Mouse (Mus musculus) limb, embryonic 13.5 days (tissue): Measurements from ENCODE around the gene Wwc2. TPM values are rescaled to one million over a fixed set of nuclear protein-coding genes. Genes with fewer than 3 reads are reported as not detected.
A peak's percentile ranks its signal among the peaks of the same experiment; 100 is the strongest.

Source experiments
- ATAC-seq: fragments of 200-750 bp; cut with Nextera tagmentation; 2 replicates; pipeline ENCODE4 v1.8.0; 2017; ENCODE audit warnings: low read depth, moderate number of reproducible peaks, moderate TSS enrichment; ENCODE audit not compliant: low FRiP score
- H3K27ac ChIP-seq: fragments of 300-500 bp; sonication (generic); 2 replicates; pipeline ENCODE4 v1.5.1; 2015; ENCODE audit warnings: inconsistent platforms, mild to moderate bottlenecking, moderate library complexity
- H3K27me3 ChIP-seq: fragments of 300-500 bp; sonication (generic); 2 replicates; pipeline ENCODE4 v1.6.1; 2015; ENCODE audit warnings: mild to moderate bottlenecking, inconsistent platforms
- H3K36me3 ChIP-seq: fragments of 300-500 bp; sonication (generic); 2 replicates; pipeline ENCODE4 v1.6.1; 2015; ENCODE audit warnings: inconsistent platforms, mild to moderate bottlenecking, moderate library complexity
- H3K4me1 ChIP-seq: fragments of 300-500 bp; sonication (generic); 2 replicates; pipeline ENCODE4 v1.6.1; 2015; ENCODE audit warnings: inconsistent platforms
- H3K4me2 ChIP-seq: fragments of 300-500 bp; sonication (generic); replicated peaks from 2 replicates; pipeline ENCODE4 v1.6.1; 2015; ENCODE audit warnings: inconsistent platforms, mild to moderate bottlenecking, moderate library complexity
- H3K4me3 ChIP-seq: fragments of 300-500 bp; sonication (generic); 2 replicates; pipeline ENCODE4 v1.5.1; 2015; ENCODE audit warnings: moderate library complexity, mild to moderate bottlenecking, inconsistent platforms
- H3K9ac ChIP-seq: fragments of 300-500 bp; sonication (generic); 2 replicates; pipeline ENCODE4 v1.6.1; 2015; ENCODE audit warnings: mild to moderate bottlenecking, inconsistent platforms
- H3K9me3 ChIP-seq: fragments of 300-500 bp; sonication (generic); 2 replicates; pipeline ENCODE4 v1.6.1; 2016; ENCODE audit warnings: inconsistent platforms
- WGBS: fragments of 180-500 bp; shearing (Covaris S2); methylation state at CpG from one replicate; pipeline ENCODE4 v1.1.7; 2015; 5-methylcytosine and 5-hydroxymethylcytosine counted together
- polyA plus RNA-seq: library from polyadenylated mRNA; unstranded; fragments of >200 nt; fragmentation: Nextera tagmentation; extraction: Ambion mirVana; gene quantifications from 2 replicates; pipeline ENCODE4 v1.2.1, GENCODE M21; 2015

Wwc2 gene
- polyA plus RNA-seq, 1 experiment from 2014 or later, result 12.2 TPM

DNA sequence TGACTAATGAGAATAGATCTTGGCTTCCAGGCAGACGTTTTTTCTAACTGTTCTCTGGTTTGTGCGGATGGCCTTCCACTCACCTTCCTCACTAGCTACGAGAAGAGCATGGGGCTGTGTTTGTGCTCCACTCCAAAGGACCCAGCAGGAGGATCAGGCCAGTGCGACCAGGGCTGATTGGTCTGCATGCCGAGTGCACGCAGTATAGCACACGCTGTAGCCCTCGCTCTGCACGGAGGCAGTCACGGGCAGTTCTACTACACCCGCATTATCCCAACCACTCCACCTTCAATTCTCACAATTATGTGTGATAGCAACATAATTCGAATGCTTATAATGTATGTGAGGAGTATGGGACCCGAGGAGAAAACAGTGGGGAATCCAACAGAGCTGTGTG, 99.9 kb downstream of the Wwc2 start:
- Histone ChIP-seq H3K36me3 (peaks cover 24% of the 10 kb centered on the region; the same call in 1 of the 2 replicates), H3K4me2 (no peak overlapping the region), H3K9me3 (no peaks in the 10 kb centered on the region), H3K27ac (no peak overlapping the region), H3K4me1 (peaks cover 31% of the 10 kb centered on the region), H3K27me3 (no peaks in the 10 kb centered on the region), H3K9ac (no peak overlapping the region), H3K4me3 (no peak overlapping the region)
- ATAC-seq, result no peak
- 78% methylated on average over 13 of the region's 13 CpGs for WGBS

DNA sequence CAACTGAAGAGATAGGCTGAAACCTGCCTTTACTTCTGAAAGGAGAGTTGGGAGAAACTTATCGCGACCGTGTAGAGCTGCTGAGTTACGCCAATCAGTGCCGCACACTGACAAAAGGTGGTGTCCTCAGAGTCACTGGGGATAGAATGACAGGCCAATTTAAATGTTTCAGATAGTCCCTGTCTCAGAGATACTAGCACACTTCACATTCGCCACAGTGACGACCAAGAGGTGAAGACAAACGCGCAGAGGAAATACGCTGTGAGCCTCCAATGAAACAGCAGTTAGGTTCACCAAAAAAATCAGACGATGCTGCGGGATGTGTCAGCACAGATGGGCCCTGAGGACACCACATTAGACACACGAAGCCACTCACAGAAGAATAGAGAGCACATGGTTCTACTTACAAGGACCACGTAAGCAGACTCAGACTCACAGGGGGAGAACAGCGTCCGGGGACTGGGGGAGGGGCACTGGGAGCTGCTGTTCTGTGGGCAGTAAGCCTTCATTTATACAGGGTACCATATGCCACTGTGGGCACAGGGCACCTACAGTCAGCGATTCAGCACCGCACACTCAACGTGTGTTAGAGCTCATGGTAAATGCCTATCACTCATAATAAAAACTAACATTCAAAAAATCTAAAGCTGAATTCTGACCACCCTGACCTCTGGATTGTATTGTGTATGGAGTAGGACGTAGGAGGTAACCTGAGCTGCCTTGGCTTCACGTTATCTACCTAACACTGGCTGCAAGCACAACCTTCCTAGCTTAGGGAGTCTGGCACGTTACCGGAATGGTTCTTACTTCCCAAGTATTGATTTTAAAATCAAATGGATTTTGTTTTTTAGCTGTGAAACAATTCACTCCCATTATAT, 100.5 kb downstream of the Wwc2 start:
- Histone ChIP-seq H3K4me2 (no peak overlapping the region), H3K9me3 (no peaks in the 10 kb centered on the region), H3K4me1 (peaks cover 31% of the 10 kb centered on the region), H3K4me3 (no peak overlapping the region), H3K36me3 (peaks cover 20% of the 10 kb centered on the region), H3K9ac (no peak overlapping the region), H3K27ac (no peak overlapping the region), H3K27me3 (no peaks in the 10 kb centered on the region)
- no peak for ATAC-seq
- 58% methylated on average over 23 of the region's 23 CpGs for WGBS

- H3K27ac ChIP-seq, result peak overlapping the region; percentile 39; the same call in 1 of the 2 replicates
These were observed 101.7 kb downstream of the Wwc2 start for GRCm38 (mm10) chr8:47888841-47889570.

DNA sequence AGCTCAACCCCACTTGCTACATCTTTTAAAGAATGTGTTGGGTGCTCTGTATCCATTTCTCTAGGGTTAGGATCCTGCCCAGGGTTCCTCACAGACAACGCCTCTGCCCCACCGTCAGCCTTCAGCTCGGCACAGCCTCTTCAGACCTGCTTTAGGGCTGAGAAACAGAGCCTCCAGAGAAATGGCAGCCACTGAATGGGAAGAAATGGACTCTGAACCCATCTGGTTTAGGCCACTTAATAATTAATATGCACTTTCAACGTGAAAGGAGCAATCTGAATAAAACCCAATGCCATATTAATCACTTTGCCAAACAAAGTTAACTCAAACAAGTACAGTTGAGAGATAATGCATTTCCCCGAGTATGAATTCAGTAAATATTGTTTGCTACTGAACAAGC, 106.4 kb downstream of the Wwc2 start:
- no peak for ATAC-seq
- no peak overlapping the region for H3K27ac ChIP-seq
- peaks cover 52% of the 10 kb centered on the region for H3K36me3 ChIP-seq
- no peak overlapping the region for H3K9ac ChIP-seq
- WGBS, result 86% methylated on average over 5 of the region's 5 CpGs
- peaks cover 8% of the 10 kb centered on the region for H3K4me1 ChIP-seq
- H3K4me3 ChIP-seq, result no peak overlapping the region
- H3K27me3 ChIP-seq, result no peaks in the 10 kb centered on the region
- no peak overlapping the region for H3K4me2 ChIP-seq
- H3K9me3 ChIP-seq, result no peaks in the 10 kb centered on the region

More at GRCm38 (mm10) chr8:47888841-47889570, 101.7 kb downstream of the Wwc2 start:
- Histone ChIP-seq H3K36me3 (peaks cover 21% of the 10 kb centered on the region), H3K4me3 (no peak overlapping the region), H3K27me3 (no peaks in the 10 kb centered on the region), H3K9ac (no peak overlapping the region), H3K4me1 (peaks cover 31% of the 10 kb centered on the region), H3K4me2 (no peak overlapping the region), H3K9me3 (no peaks in the 10 kb centered on the region)
- WGBS, result 34% methylated on average over 11 of the region's 11 CpGs
- no peak for ATAC-seq

- no peak for ATAC-seq
- H3K36me3 ChIP-seq, result peaks cover 55% of the 10 kb centered on the region
- WGBS, result 95% methylated on average over 8 of the region's 8 CpGs
These were observed 107.0 kb downstream of the Wwc2 start for GRCm38 (mm10) chr8:47883739-47884138.

GRCm38 (mm10) chr8:47878516-47878915, 112.2 kb downstream of the Wwc2 start:
- no peak overlapping the region for H3K4me2 ChIP-seq
- no peaks in the 10 kb centered on the region for H3K27me3 ChIP-seq
- no peak overlapping the region for H3K27ac ChIP-seq
- H3K4me1 ChIP-seq, result no peaks in the 10 kb centered on the region
- ATAC-seq, result no peak
- H3K36me3 ChIP-seq, result peaks cover 81% of the 10 kb centered on the region
- no peaks in the 10 kb centered on the region for H3K9me3 ChIP-seq
- H3K4me3 ChIP-seq, result no peak overlapping the region
- WGBS, result 72% methylated on average over 3 of the region's 3 CpGs
- H3K9ac ChIP-seq, result no peak overlapping the region

More at GRCm38 (mm10) chr8:47883739-47884138, 107.0 kb downstream of the Wwc2 start:
- Histone ChIP-seq H3K27ac (no peak overlapping the region), H3K4me3 (no peak overlapping the region), H3K4me2 (no peak overlapping the region), H3K9ac (no peak overlapping the region), H3K4me1 (peaks cover 3% of the 10 kb centered on the region), H3K27me3 (no peaks in the 10 kb centered on the region), H3K9me3 (no peaks in the 10 kb centered on the region)

DNA sequence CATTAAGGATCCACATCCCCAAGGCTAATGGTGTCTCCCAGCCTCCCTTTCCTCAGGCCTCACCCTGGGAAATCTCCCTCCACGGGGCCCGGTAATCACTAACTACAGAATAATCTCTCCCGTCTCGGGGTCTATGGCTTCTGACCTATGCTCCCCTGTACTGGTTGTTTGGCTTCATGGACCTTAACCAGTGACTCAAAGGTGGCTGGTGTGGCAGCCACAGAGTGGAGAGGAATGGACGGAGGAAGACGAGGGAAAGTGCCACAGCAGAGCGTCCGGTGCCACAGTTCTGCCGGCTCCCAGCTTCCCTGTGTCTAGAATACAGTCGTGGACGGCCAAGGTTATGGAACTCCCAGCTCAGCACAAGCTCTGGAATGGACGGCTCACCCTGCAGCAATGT, 114.9 kb downstream of the Wwc2 start:
- Histone ChIP-seq H3K4me2 (no peak overlapping the region), H3K4me1 (peaks cover 8% of the 10 kb centered on the region; the same call in 1 of the 2 replicates), H3K36me3 (peaks cover 67% of the 10 kb centered on the region), H3K27ac (no peak overlapping the region), H3K9me3 (no peaks in the 10 kb centered on the region), H3K27me3 (no peaks in the 10 kb centered on the region), H3K9ac (no peak overlapping the region), H3K4me3 (no peak overlapping the region)
- no peak for ATAC-seq
- WGBS, result 89% methylated on average over 12 of the region's 12 CpGs

DNA sequence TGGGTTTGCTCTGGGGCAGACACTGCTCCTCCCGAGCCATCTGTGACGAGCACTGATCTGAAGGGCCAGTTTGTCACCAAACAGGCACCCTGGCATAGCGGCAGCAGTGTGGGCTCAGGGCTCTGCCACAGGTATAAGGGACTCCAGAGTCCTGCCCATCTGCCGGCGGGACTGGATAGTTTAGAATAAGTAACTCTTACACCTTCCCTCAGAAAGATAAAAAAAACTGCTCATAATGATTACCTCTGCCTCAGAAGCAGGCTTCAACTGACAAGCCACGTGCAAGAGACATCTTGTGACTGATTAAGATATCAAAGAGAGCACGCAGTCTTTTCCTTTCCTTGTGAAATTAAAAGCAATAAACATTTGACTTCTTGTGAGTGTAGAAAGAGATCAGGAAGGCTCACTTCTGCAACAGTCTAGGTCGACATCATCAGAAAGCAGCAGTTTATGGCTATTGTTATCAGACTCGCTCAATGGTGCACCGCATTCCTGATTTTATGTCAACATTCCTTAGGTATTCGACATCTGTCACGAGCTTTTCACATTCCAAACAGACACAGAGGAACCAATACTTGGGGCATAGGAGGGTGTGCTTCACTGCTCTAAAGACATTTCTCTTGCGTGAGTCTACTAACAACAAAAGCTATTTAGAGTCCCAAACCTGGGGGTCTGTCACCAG, 116.1 kb downstream of the Wwc2 start:
- no peak overlapping the region for H3K9ac ChIP-seq
- no peaks in the 10 kb centered on the region for H3K9me3 ChIP-seq
- H3K4me2 ChIP-seq, result no peak overlapping the region
- ATAC-seq, result no peak
- no peak overlapping the region for H3K4me3 ChIP-seq
- H3K27me3 ChIP-seq, result no peaks in the 10 kb centered on the region
- peaks cover 8% of the 10 kb centered on the region; the same call in 1 of the 2 replicates for H3K4me1 ChIP-seq
- peaks cover 62% of the 10 kb centered on the region for H3K36me3 ChIP-seq
- H3K27ac ChIP-seq, result no peak overlapping the region
- 64% methylated on average over 13 of the region's 13 CpGs for WGBS

DNA sequence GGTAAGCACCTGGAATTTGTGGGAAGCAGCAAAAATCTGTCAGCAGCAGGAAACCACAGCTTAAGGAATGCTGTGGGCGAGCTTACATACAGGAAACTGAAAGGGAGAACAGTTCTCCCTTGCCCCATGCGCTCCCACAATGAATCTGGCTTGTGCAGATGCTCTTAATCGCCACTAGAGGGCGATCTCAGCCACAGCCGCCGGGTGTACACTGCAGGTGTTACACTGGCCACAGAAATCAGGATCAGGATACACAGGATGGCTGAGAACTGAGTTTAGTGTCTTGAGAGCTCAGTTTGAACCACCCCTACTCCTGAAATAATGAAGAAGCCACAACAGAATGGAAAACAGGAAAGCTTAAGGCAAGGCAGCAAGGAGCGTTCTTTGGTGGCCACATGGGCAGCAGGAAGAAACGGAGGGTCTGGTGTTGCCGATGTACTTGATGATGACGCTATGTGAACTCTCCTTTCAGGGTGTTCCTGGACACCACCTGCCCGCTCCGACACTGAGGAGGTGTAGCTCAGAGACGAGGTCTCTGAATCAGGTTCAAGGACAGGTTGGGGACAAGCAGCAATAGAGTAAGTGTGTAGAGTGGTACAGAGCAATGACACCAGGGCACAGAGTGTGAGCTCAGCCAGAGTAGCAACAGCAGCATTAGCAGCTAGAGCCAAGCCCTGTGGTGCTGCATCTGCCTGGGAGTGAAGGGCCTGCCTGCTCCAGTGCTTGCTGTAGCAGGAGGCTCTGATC, 118.2 kb downstream of the Wwc2 start:
- Histone ChIP-seq H3K27me3 (no peaks in the 10 kb centered on the region), H3K27ac (no peak overlapping the region), H3K4me2 (no peak overlapping the region), H3K9ac (no peak overlapping the region), H3K4me3 (no peak overlapping the region), H3K4me1 (peaks cover 8% of the 10 kb centered on the region; the same call in 1 of the 2 replicates), H3K36me3 (peaks cover 66% of the 10 kb centered on the region), H3K9me3 (no peaks in the 10 kb centered on the region)
- ATAC-seq, result peak; percentile 64; the same call in 1 of the 2 replicates
- 48% methylated on average over 13 of the region's 13 CpGs for WGBS

DNA sequence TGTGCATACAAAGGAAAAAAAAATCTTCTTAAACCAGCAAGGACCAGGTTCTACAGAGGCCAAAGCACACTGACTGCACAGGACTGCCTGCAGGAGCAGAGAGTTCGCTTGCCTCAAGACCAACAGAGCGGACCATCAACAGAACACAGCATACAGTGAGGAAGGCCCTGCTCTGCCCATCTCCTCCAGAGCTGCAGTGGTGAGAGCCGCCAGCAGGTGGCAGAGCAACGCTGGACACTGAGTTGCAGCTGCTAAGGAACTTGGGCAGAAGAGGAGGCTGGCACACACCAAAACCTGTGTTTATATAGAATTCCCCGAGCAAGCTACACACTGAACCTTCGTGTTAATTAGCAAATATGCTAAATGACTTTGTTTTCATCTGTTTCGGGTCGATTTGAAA, 123.7 kb downstream of the Wwc2 start:
- no peaks in the 10 kb centered on the region for H3K27me3 ChIP-seq
- peaks cover 5% of the 10 kb centered on the region; the same call in 1 of the 2 replicates for H3K4me1 ChIP-seq
- 27% methylated on average over 8 of the region's 8 CpGs for WGBS
- ATAC-seq, result peak; percentile 77
- H3K9me3 ChIP-seq, result no peaks in the 10 kb centered on the region
- no peak overlapping the region for H3K9ac ChIP-seq
- H3K4me2 ChIP-seq, result no peak overlapping the region
- no peak overlapping the region for H3K27ac ChIP-seq
- no peak overlapping the region for H3K4me3 ChIP-seq
- H3K36me3 ChIP-seq, result peaks cover 75% of the 10 kb centered on the region

GRCm38 (mm10) chr8:47866568-47866967, 124.2 kb downstream of the Wwc2 start:
- Histone ChIP-seq H3K9ac (no peak overlapping the region), H3K4me2 (no peak overlapping the region), H3K27me3 (no peaks in the 10 kb centered on the region), H3K4me1 (0 out of 2 replicates have a peak, but pooled peaks cover under 1% of the 10 kb centered on the region), H3K36me3 (peaks cover 77% of the 10 kb centered on the region), H3K27ac (no peak overlapping the region), H3K9me3 (no peaks in the 10 kb centered on the region), H3K4me3 (no peak overlapping the region)
- WGBS, result 81% methylated on average over 8 of the region's 8 CpGs
- no peak for ATAC-seq
